Mouse (Mus musculus) limb, embryonic 14.5 days (tissue): Measurements from ENCODE around the gene Vwf. TPM values are rescaled to one million over a fixed set of nuclear protein-coding genes. Genes with fewer than 3 reads are reported as not detected.
A peak's percentile ranks its signal among the peaks of the same experiment; 100 is the strongest.

ENCODE experiments used
- ATAC-seq: fragments of 200-750 bp; cut with Nextera tagmentation; 2 replicates; pipeline ENCODE4 v1.8.0; 2017; ENCODE audit warnings: low read depth, moderate number of reproducible peaks, moderate TSS enrichment; ENCODE audit not compliant: low FRiP score
- DNase-seq: peaks from one replicate; pipeline ENCODE4 v3.0.0-alpha.2; 2015; ENCODE audit warnings: low spot score
- H3K27ac ChIP-seq: fragments of 300-500 bp; sonication (generic); replicated peaks from 2 replicates; pipeline ENCODE4 v1.5.1; 2014; ENCODE audit warnings: low read depth, mild to moderate bottlenecking, low read length, moderate library complexity, mixed read lengths
- H3K27me3 ChIP-seq: fragments of 300-500 bp; sonication (generic); 2 replicates; pipeline ENCODE4 v1.6.1; 2014; ENCODE audit warnings: low read length, mixed read lengths; ENCODE audit not compliant: control insufficient read depth, insufficient read depth
- H3K36me3 ChIP-seq: fragments of 300-500 bp; sonication (generic); 2 replicates; pipeline ENCODE4 v1.6.1; 2014; ENCODE audit warnings: mild to moderate bottlenecking, low read length, moderate library complexity, mixed read lengths; ENCODE audit not compliant: control insufficient read depth, insufficient read depth
- H3K4me1 ChIP-seq: fragments of 300-500 bp; sonication (generic); 2 replicates; pipeline ENCODE4 v1.6.1; 2014; ENCODE audit warnings: antibody characterized with exemption, low read length, mixed read lengths; ENCODE audit not compliant: control insufficient read depth, insufficient read depth
- H3K4me2 ChIP-seq: fragments of 300-500 bp; sonication (generic); replicated peaks from 2 replicates; pipeline ENCODE4 v1.6.1; 2014; ENCODE audit warnings: low read depth, mild to moderate bottlenecking, low read length, moderate library complexity; ENCODE audit not compliant: severe bottlenecking
- H3K4me3 ChIP-seq: fragments of 300-500 bp; sonication (generic); replicated peaks from 2 replicates; pipeline ENCODE4 v1.5.1; 2014; ENCODE audit warnings: low read length
- H3K9ac ChIP-seq: fragments of 300-500 bp; sonication (generic); 2 replicates; pipeline ENCODE4 v1.6.1; 2014; ENCODE audit warnings: mild to moderate bottlenecking, low read depth, low read length, moderate library complexity; ENCODE audit not compliant: severe bottlenecking
- H3K9me3 ChIP-seq: fragments of 300-500 bp; sonication (generic); 2 replicates; pipeline ENCODE4 v1.6.1; 2016; ENCODE audit warnings: low read length; ENCODE audit not compliant: control insufficient read depth
- POLR2A ChIP-seq: fragments of 200-500 bp; IDR thresholded peaks from 2 replicates; pipeline ENCODE4 v1.8.0; 2012; ENCODE audit warnings: inconsistent platforms, mild to moderate bottlenecking, moderate library complexity, borderline replicate concordance; ENCODE audit not compliant: insufficient read depth, insufficient read length; ENCODE audit errors: extremely low read depth
- WGBS: fragments of 180-500 bp; shearing (Covaris S2); extraction: QIAGEN DNeasy Blood & Tissue Kit; methylation state at CpG from one replicate; pipeline ENCODE4 v1.1.7; 2014; 5-methylcytosine and 5-hydroxymethylcytosine counted together
- polyA plus RNA-seq, 2 experiments: library from polyadenylated mRNA; depleted of rRNA in 1 of 2; stranded (reverse) in 1 of 2; unstranded in 1 of 2; fragments of >200 nt; fragmentation: Nextera tagmentation in 1 of 2; extraction: Ambion mirVana in 1 of 2; gene quantifications; 2 replicates each; pipeline versions ENCODE4 v1.2.1 to v1.2.3; 2012 to 2014

Gene Vwf
- polyA plus RNA-seq, 2 experiments = 11.2 to 12.0 TPM

GRCm38 (mm10) chr6:125651335-125651734, 104.8 kb downstream of the Vwf start:
- DNase-seq = no peak
- Histone ChIP-seq H3K4me1 (no peaks in the 10 kb centered on the region), H3K27me3 (no peaks in the 10 kb centered on the region), H3K27ac (no peak overlapping the region), H3K4me2 (no peak overlapping the region), H3K36me3 (no peaks in the 10 kb centered on the region), H3K9me3 (no peaks in the 10 kb centered on the region), H3K4me3 (no peak overlapping the region), H3K9ac (no peak overlapping the region)
- no peak for ATAC-seq
- WGBS = 80% methylated on average over 3 of the region's 3 CpGs
- TF ChIP-seq POLR2A = no peak

GRCm38 (mm10) chr6:125653416-125653815, 106.8 kb downstream of the Vwf start:
- no peak for DNase-seq
- ATAC-seq = no peak
- Histone ChIP-seq H3K4me1 (no peaks in the 10 kb centered on the region), H3K27ac (no peak overlapping the region), H3K27me3 (no peaks in the 10 kb centered on the region), H3K4me3 (no peak overlapping the region), H3K36me3 (no peaks in the 10 kb centered on the region), H3K9me3 (no peaks in the 10 kb centered on the region), H3K4me2 (no peak overlapping the region), H3K9ac (no peak overlapping the region)
- no peak for TF ChIP-seq POLR2A
- WGBS = 74% methylated on average over 1 of the region's 1 CpGs

- ATAC-seq = no peak
- Histone ChIP-seq H3K36me3 (no peaks in the 10 kb centered on the region), H3K4me3 (no peak overlapping the region), H3K4me2 (no peak overlapping the region), H3K4me1 (no peaks in the 10 kb centered on the region), H3K27me3 (no peaks in the 10 kb centered on the region), H3K9me3 (no peaks in the 10 kb centered on the region), H3K27ac (no peak overlapping the region), H3K9ac (no peak overlapping the region)
- WGBS = 86% methylated on average over 13 of the region's 13 CpGs
- DNase-seq = no peak
- no peak for TF ChIP-seq POLR2A
Measured at GRCm38 (mm10) chr6:125656921-125657320, 110.3 kb downstream of the Vwf start.

GRCm38 (mm10) chr6:125657966-125658365, 111.4 kb downstream of the Vwf start:
- WGBS = 81% methylated on average over 5 of the region's 5 CpGs
- H3K4me2 ChIP-seq = no peak overlapping the region
- no peaks in the 10 kb centered on the region for H3K36me3 ChIP-seq
- H3K4me1 ChIP-seq = no peaks in the 10 kb centered on the region
- H3K9me3 ChIP-seq = no peaks in the 10 kb centered on the region
- H3K9ac ChIP-seq = no peak overlapping the region
- DNase-seq (no peak), ATAC-seq (no peak)
- H3K27ac ChIP-seq = no peak overlapping the region
- TF ChIP-seq POLR2A = no peak
- no peaks in the 10 kb centered on the region for H3K27me3 ChIP-seq
- H3K4me3 ChIP-seq = no peak overlapping the region

DNA sequence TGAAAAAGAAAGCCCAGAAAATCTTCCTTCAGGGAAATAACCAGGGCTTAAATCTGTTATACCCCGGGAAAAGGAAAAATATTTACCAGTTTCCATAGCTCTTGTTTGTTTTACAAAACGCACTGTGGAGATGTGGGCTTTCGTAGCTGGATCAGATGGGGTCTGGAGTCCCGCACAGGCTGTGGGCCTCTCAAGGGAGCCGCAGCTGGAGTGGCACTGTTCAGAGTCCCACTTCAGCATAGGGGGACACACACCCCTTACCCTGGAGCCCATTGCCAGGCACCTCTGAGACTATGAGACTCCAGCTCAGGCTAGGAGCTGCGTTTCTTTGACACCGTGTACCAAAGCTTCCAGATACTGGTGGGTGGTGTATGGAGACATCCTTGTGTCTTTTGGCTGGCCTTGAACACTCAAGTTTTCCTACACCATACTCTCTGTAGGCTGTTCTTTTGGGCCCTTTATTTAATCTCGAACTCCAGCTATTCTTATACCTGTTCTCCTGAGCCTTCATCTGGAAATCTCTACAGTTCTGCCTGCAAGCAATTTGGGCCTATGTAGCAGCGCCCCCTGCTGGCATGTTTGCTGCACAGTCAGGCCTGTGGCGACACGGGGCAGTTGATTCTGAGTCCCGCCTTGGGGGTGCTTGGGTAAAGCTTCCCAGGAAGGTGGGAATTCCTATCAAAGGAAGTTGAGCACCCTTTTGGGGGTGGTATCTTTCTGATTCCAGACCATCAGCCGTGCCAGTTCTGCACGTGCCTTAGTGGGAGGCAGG, 114.7 kb downstream of the Vwf start:
- Histone ChIP-seq H3K27me3 (no peaks in the 10 kb centered on the region), H3K9me3 (no peaks in the 10 kb centered on the region), H3K4me3 (no peak overlapping the region), H3K9ac (no peak overlapping the region), H3K4me2 (no peak overlapping the region), H3K4me1 (no peaks in the 10 kb centered on the region), H3K27ac (no peak overlapping the region), H3K36me3 (no peaks in the 10 kb centered on the region)
- TF ChIP-seq POLR2A = no peak
- WGBS = 42% methylated on average over 14 of the region's 14 CpGs
- ATAC-seq (peak; percentile 62; the same call in 1 of the 2 replicates), DNase-seq (peak; percentile 78)

- ATAC-seq = no peak
- Histone ChIP-seq H3K9me3 (no peaks in the 10 kb centered on the region), H3K27ac (no peak overlapping the region), H3K4me2 (no peak overlapping the region), H3K9ac (no peak overlapping the region), H3K36me3 (no peaks in the 10 kb centered on the region), H3K27me3 (no peaks in the 10 kb centered on the region), H3K4me1 (no peaks in the 10 kb centered on the region), H3K4me3 (no peak overlapping the region)
- TF ChIP-seq POLR2A = no peak
- WGBS = 86% methylated on average over 2 of the region's 2 CpGs
- no peak for DNase-seq
Measured at GRCm38 (mm10) chr6:125663906-125664305, 117.3 kb downstream of the Vwf start.
